Mouse (Mus musculus): ENCODE results near the gene Mdga1. TPM values are rescaled to one million over a fixed set of nuclear protein-coding genes. Genes with fewer than 3 reads are reported as not detected.

The Mdga1 gene
- polyA plus RNA-seq, 1 experiment from 2014 or later: 2.5 TPM

- WGBS: under 1% methylated on average over 65 of the region's 67 CpGs
These were observed 80.6 kb downstream of the Mdga1 start for GRCm38 (mm10) chr17:29888981-29889980.

DNA sequence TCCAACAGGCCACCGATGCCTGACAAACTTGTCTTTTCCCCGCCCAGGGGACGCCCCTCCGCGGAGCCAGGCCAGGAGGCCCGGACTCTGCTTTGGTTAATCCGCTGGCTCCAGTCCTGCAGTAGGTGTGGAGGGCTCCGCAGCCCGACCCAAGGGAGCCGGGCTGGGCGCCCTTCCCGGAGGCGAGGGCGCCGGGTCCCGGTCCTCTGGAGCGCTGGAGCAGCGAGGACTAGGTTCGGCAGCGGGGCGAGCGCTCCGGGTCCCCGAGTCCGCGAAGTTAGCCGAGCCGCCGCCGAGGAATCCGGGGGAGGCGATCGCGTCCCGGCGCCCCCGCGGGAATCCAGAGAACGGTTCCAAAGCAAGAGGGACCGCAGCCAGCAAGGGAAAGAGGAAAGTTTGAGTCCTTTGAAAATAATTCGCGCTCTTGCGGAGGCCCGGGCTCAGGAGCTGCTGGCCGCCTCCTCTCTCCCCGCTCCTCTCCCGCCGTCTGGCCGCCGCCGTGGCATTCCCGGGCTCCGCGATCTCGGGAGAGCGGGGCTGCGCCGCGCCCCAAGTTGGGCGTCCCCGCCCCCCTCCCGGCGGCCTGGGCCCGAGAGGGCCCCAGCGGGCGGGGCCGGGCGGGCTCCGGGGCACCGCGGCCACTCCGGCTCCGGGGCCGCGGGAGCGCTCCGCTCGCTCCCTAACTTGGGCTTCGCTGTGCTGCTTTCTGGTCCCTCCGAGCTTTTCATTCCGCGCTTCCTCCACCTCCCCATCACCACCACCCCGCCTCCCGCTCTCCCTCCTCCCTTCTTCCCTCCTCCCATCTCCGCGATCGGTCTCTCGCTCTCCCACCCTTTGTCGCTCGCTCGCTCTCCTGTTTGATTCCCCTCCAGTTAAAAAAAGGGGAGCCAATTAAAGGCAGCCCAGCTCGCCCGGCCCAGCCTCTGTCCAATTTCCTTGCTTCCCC lies 81.7 kb downstream of the Mdga1 start:
- no peaks in the 10 kb centered on the region for H3K9me3 ChIP-seq (ENCODE audit: control insufficient read depth, low read length)
- WGBS: 1% methylated on average over 75 of the region's 93 CpGs
- no peaks in the 10 kb centered on the region for H3K36me3 ChIP-seq (ENCODE audit: control insufficient read depth, insufficient read depth, low read length)
- 0 out of 2 replicates have a peak overlapping the region, but pooled peaks have one; percentile 20 for H3K27ac ChIP-seq (ENCODE audit: low read depth, low read length)
- peaks cover 50% of the 10 kb centered on the region for H3K27me3 ChIP-seq (ENCODE audit: control insufficient read depth, insufficient read depth, low read length)
- peak overlapping the region; percentile 66 for H3K4me3 ChIP-seq (ENCODE audit: low read depth, low read length)
- peak overlapping the region; percentile 66 for H3K9ac ChIP-seq (ENCODE audit: low read length)
- H3K4me1 ChIP-seq (ENCODE audit: control insufficient read depth, insufficient read depth, low read length): peaks cover 14% of the 10 kb centered on the region; the same call in 1 of the 2 replicates
- DNase-seq (ENCODE audit: low spot score) (peak; percentile 69), ATAC-seq (ENCODE audit: insufficient read depth, low FRiP score, low TSS enrichment) (peak; percentile 40)
- H3K4me2 ChIP-seq (ENCODE audit: low read depth): peak overlapping the region; percentile 99

More at GRCm38 (mm10) chr17:29888981-29889980, 80.6 kb downstream of the Mdga1 start:
- no peaks in the 10 kb centered on the region for H3K9me3 ChIP-seq (ENCODE audit: control insufficient read depth, low read length)
- 0 out of 2 replicates have a peak, but pooled peaks have one; percentile 45 for ATAC-seq (ENCODE audit: insufficient read depth, low FRiP score, low TSS enrichment)
- H3K4me1 ChIP-seq (ENCODE audit: control insufficient read depth, insufficient read depth, low read length): peaks cover 11% of the 10 kb centered on the region; the same call in 1 of the 2 replicates
- H3K4me2 ChIP-seq (ENCODE audit: low read depth): peak overlapping the region; percentile 99
- no peaks in the 10 kb centered on the region for H3K36me3 ChIP-seq (ENCODE audit: control insufficient read depth, insufficient read depth, low read length)
- H3K4me3 ChIP-seq (ENCODE audit: low read depth, low read length): peak overlapping the region; percentile 66
- H3K27me3 ChIP-seq (ENCODE audit: control insufficient read depth, insufficient read depth, low read length): peaks cover 45% of the 10 kb centered on the region
- no peak overlapping the region for H3K27ac ChIP-seq (ENCODE audit: low read depth, low read length)
- peak; percentile 71 for DNase-seq (ENCODE audit: low spot score)
- peak overlapping the region; percentile 64 for H3K9ac ChIP-seq (ENCODE audit: low read length)

GRCm38 (mm10) chr17:29887271-29887880 lies 82.5 kb downstream of the Mdga1 start:
- H3K27me3 ChIP-seq (ENCODE audit: control insufficient read depth, insufficient read depth, low read length): peaks cover 51% of the 10 kb centered on the region
- H3K9me3 ChIP-seq (ENCODE audit: control insufficient read depth, low read length): no peaks in the 10 kb centered on the region
- H3K36me3 ChIP-seq (ENCODE audit: control insufficient read depth, insufficient read depth, low read length): no peaks in the 10 kb centered on the region
- peak; percentile 72 for DNase-seq (ENCODE audit: low spot score)
- WGBS: under 1% methylated on average over 50 of the region's 57 CpGs
- H3K4me1 ChIP-seq (ENCODE audit: control insufficient read depth, insufficient read depth, low read length): peaks cover 14% of the 10 kb centered on the region; the same call in 1 of the 2 replicates
- ATAC-seq (ENCODE audit: insufficient read depth, low FRiP score, low TSS enrichment): peak; percentile 31; the same call in 1 of the 2 replicates
- H3K4me2 ChIP-seq (ENCODE audit: low read depth): peak overlapping the region; percentile 99
- H3K4me3 ChIP-seq (ENCODE audit: low read depth, low read length): peak overlapping the region; percentile 66
- peak overlapping the region; percentile 66 for H3K9ac ChIP-seq (ENCODE audit: low read length)
- no peak overlapping the region for H3K27ac ChIP-seq (ENCODE audit: low read depth, low read length)

GRCm38 (mm10) chr17:29886655-29887251 lies 83.1 kb downstream of the Mdga1 start:
- Histone ChIP-seq H3K27me3 (ENCODE audit: control insufficient read depth, insufficient read depth, low read length) (peaks cover 51% of the 10 kb centered on the region), H3K4me3 (ENCODE audit: low read depth, low read length) (peak overlapping the region; percentile 66), H3K27ac (ENCODE audit: low read depth, low read length) (no peak overlapping the region), H3K4me2 (ENCODE audit: low read depth) (peak overlapping the region; percentile 99), H3K9me3 (ENCODE audit: control insufficient read depth, low read length) (no peaks in the 10 kb centered on the region), H3K36me3 (ENCODE audit: control insufficient read depth, insufficient read depth, low read length) (no peaks in the 10 kb centered on the region), H3K4me1 (ENCODE audit: control insufficient read depth, insufficient read depth, low read length) (peaks cover 14% of the 10 kb centered on the region; the same call in 1 of the 2 replicates), H3K9ac (ENCODE audit: low read length) (peak overlapping the region; percentile 66)
- ATAC-seq (ENCODE audit: insufficient read depth, low FRiP score, low TSS enrichment) (no peak), DNase-seq (ENCODE audit: low spot score) (peak; percentile 50)
- WGBS: under 1% methylated on average over 39 of the region's 39 CpGs

GRCm38 (mm10) chr17:29886061-29886460 lies 83.8 kb downstream of the Mdga1 start:
- Histone ChIP-seq H3K9ac (ENCODE audit: low read length) (peak overlapping the region; percentile 66; the same call in 1 of the 2 replicates), H3K36me3 (ENCODE audit: control insufficient read depth, insufficient read depth, low read length) (no peaks in the 10 kb centered on the region), H3K27ac (ENCODE audit: low read depth, low read length) (no peak overlapping the region), H3K4me2 (ENCODE audit: low read depth) (peak overlapping the region; percentile 99), H3K4me1 (ENCODE audit: control insufficient read depth, insufficient read depth, low read length) (peaks cover 14% of the 10 kb centered on the region; the same call in 1 of the 2 replicates), H3K9me3 (ENCODE audit: control insufficient read depth, low read length) (no peaks in the 10 kb centered on the region), H3K27me3 (ENCODE audit: control insufficient read depth, insufficient read depth, low read length) (peaks cover 46% of the 10 kb centered on the region), H3K4me3 (ENCODE audit: low read depth, low read length) (peak overlapping the region; percentile 66)
- DNase-seq (ENCODE audit: low spot score) (no peak), ATAC-seq (ENCODE audit: insufficient read depth, low FRiP score, low TSS enrichment) (no peak)
- 10% methylated on average over 4 of the region's 4 CpGs for WGBS

- H3K27me3 ChIP-seq (ENCODE audit: control insufficient read depth, insufficient read depth, low read length): peaks cover 32% of the 10 kb centered on the region
- peaks cover 12% of the 10 kb centered on the region; the same call in 1 of the 2 replicates for H3K4me1 ChIP-seq (ENCODE audit: control insufficient read depth, insufficient read depth, low read length)
- H3K9ac ChIP-seq (ENCODE audit: low read length): no peak overlapping the region
- ATAC-seq (ENCODE audit: insufficient read depth, low FRiP score, low TSS enrichment) (no peak), DNase-seq (ENCODE audit: low spot score) (no peak)
- peak overlapping the region; percentile 20 for H3K4me2 ChIP-seq (ENCODE audit: low read depth)
- H3K4me3 ChIP-seq (ENCODE audit: low read depth, low read length): no peak overlapping the region
- no peaks in the 10 kb centered on the region for H3K9me3 ChIP-seq (ENCODE audit: control insufficient read depth, low read length)
- WGBS: 37% methylated on average over 6 of the region's 6 CpGs
- no peaks in the 10 kb centered on the region for H3K36me3 ChIP-seq (ENCODE audit: control insufficient read depth, insufficient read depth, low read length)
- no peak overlapping the region for H3K27ac ChIP-seq (ENCODE audit: low read depth, low read length)
These were observed 85.3 kb downstream of the Mdga1 start for GRCm38 (mm10) chr17:29884596-29884995.

DNA sequence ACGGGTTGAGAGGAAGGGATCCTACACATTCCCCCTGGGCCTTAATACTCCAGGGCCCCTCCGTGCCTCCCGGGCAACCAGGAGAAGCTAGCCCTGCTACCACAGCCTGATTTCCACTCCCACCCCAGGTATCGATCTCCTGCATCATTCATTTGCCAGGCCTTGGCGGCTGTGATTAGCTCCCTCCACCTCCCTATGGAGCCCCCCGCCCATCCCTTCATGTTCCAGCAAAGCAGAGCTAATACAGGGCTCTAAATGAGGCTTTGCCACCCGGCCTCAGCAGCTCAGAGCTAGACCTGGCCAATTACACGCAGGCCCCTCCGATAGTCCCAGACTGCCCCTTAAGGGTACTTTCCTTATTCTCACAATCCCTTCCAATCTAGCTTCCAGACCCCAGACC lies 86.5 kb downstream of the Mdga1 start:
- Histone ChIP-seq H3K9ac (ENCODE audit: low read length) (peak overlapping the region; percentile 12; the same call in 1 of the 2 replicates), H3K36me3 (ENCODE audit: control insufficient read depth, insufficient read depth, low read length) (no peaks in the 10 kb centered on the region), H3K27ac (ENCODE audit: low read depth, low read length) (no peak overlapping the region), H3K4me3 (ENCODE audit: low read depth, low read length) (no peak overlapping the region), H3K4me1 (ENCODE audit: control insufficient read depth, insufficient read depth, low read length) (peaks cover 5% of the 10 kb centered on the region; the same call in 1 of the 2 replicates), H3K27me3 (ENCODE audit: control insufficient read depth, insufficient read depth, low read length) (peaks cover 25% of the 10 kb centered on the region), H3K4me2 (ENCODE audit: low read depth) (no peak overlapping the region), H3K9me3 (ENCODE audit: control insufficient read depth, low read length) (no peaks in the 10 kb centered on the region)
- DNase-seq (ENCODE audit: low spot score): no peak
- no peak for ATAC-seq (ENCODE audit: insufficient read depth, low FRiP score, low TSS enrichment)
- 48% methylated on average over 9 of the region's 9 CpGs for WGBS
